Mouse (Mus musculus) left cerebral cortex, adult 18-20 months (tissue): ENCODE results near the gene Afg1l. TPM values are rescaled to one million over a fixed set of nuclear protein-coding genes. Genes with fewer than 3 reads are reported as not detected.

Experiments used
- DNase-seq, 2 experiments: peaks; one replicate each; pipeline ENCODE4 v3.0.0; 2021 to 2022; ENCODE audit warnings: low spot score in 2 of 2, mixed read lengths in 1 of 2
- total RNA-seq, 2 experiments: library from RNA; stranded (reverse); gene quantifications; 2 replicates each; pipeline ENCODE4 v1.2.3; 2021

Gene Afg1l
- total RNA-seq, 2 experiments from 2014 or later: 11.9 to 12.0 TPM

GRCm38 (mm10) chr10:42299967-42300366 lies 178.4 kb downstream of the Afg1l start:
- DNase-seq: no peak

DNA sequence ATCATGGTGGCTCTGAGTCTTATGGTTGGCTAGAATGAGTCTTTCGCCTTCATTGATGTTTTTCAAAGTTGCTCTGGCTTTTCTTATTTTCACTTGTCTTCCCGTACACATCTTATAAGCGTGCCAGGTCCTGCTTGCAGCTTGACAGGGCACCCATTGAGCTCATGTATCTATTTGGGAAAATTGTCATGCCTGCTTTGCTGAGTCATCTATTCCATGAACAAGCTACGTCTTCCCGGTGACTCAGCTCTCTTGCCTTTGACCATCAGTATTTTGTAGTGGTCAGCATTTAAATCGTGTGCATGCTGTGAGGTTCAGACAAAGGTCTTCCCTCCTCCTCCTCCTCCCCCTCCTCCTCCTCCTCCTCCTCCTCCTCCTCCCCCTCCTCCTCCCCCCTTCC lies 178.9 kb downstream of the Afg1l start:
- no peak for DNase-seq

DNA sequence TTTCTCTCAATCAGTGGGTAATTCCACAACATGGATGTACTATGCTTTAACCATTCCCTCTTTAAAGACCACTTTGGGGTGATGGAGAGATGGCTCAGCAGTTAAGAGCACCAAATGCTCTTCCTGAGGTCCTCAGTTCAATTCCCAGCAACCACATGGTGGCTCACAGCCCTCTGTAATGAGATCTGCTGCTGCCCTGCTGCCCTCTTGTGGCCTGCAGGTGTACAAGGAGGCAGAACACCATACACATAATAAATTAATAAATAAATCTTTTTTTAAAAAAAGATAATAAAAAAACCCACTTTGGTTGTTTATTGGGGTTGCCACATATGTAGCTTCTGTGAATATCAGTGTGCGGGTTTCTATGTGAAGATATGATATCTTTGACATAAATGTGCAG lies 180.4 kb downstream of the Afg1l start:
- no peak for DNase-seq

- DNase-seq: no peak
These were observed 181.3 kb downstream of the Afg1l start for GRCm38 (mm10) chr10:42297109-42297508.

GRCm38 (mm10) chr10:42296559-42296958 lies 181.8 kb downstream of the Afg1l start:
- DNase-seq: no peak

GRCm38 (mm10) chr10:42295028-42295427 lies 183.3 kb downstream of the Afg1l start:
- no peak for DNase-seq

- no peak for DNase-seq
These were observed 184.0 kb downstream of the Afg1l start for GRCm38 (mm10) chr10:42294392-42294791.

GRCm38 (mm10) chr10:42293877-42294276 lies 184.5 kb downstream of the Afg1l start:
- DNase-seq: no peak

GRCm38 (mm10) chr10:42291360-42291759 lies 187.0 kb downstream of the Afg1l start:
- DNase-seq: peak in 1 of 2 experiments; percentile 30

- no peak for DNase-seq
These were observed 190.7 kb downstream of the Afg1l start for GRCm38 (mm10) chr10:42287666-42288065.

- DNase-seq: no peak
These were observed 200.0 kb downstream of the Afg1l start for GRCm38 (mm10) chr10:42278307-42278850.

DNA sequence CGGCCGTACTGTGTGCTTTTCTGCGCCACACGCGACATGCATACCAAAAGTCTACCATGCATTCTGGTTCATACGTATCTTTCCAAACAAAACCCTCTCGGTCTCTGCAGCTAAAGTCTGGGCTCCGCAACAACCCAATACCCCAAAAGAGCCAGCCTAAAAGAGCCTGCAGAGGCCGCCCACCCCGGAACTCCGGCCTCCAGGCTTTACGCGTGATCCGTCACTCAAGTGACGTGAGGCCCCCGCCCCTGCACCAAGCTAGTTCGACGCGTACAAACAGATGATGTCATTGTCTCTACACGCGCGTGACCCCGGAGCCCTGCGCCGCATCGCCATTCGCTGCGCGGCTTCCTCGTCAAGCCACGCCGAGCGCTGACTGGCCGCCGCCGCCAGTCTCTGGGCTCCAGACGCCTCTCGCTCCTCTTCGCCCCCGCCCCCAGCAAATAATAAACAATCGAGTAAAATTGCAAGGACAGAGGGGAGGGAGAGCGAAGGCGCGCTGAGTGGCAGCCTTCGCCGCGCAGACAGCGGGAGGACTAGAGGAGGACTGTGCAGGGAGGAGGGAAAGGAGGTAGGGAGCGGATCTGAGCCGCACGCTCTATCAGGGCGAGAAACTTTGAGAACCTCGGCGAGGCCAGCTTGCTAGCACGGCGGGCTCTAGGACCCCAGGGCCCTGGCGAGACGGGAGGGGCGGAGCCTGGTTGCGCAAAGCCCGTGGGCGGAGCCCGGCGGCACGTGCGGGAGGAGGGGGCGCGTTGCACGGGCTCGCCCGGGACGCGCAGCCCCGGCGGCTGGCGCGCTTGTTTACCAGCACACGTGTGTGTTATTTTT lies 200.7 kb downstream of the Afg1l start:
- peak; percentile 98 to 99 for DNase-seq

GRCm38 (mm10) chr10:42276507-42277345 lies 201.6 kb downstream of the Afg1l start, which contains the start of gene Foxo3:
Foxo3 (minus strand) TSS chr10:42276755.
- peak; percentile 87 to 91 for DNase-seq

DNA sequence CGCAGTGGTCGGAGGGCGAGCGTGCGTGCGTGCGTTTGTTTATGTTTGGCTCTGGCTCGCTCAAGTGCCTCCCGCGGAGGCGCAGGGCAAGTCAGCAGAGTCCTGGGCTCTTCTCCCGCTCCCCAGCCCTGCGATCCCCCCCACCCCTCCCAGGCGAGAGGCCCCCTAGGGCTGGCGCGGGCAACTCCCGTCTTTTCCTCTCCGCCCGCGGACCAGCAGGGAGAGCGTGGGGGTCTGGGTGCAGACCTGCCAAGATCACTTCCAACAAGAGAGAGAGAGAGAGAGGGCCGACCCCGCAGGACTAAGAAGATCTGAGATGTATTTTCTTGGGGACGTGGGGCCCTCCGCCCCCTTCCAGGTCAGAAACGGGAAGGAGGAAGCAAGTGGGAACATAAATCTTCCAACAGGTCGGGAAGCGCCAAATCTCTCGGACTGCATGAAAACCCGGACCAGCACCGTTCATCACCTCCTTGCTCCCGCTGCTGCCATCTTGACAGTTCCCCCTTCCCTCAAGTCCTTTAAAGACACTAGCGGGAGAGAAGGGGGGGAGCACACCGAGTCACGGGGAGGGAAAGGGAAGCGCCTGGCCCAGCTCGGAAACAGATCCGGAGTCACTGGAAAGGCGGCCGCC lies 202.4 kb downstream of the Afg1l start:
- peak in 1 of 2 experiments; percentile 33 for DNase-seq

DNA sequence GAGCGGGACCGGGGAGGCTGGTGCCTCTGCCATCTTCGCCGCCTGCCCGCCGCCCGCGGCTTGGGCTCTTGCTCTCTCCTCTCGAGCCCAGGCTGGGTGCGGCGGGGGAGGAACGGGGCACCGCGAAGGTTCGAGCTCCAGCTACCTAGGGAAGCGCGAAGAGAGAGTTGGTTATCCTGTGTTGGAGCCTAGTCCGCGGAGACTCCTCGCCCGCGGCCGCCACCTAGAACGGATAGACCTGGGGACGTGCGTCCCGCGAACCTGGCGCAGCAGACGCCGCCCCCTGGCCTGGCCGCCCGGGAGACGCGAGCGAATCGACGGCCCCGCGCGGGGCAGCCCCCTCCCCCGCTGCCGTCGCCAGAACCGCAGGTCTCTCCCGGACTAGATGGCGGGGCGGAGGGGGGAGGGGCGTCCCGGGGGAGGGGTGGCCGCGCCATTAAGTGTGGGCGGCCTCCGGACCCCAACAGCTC lies 202.9 kb downstream of the Afg1l start:
- peak; percentile 44 to 51 for DNase-seq

GRCm38 (mm10) chr10:42274712-42275400 lies 203.5 kb downstream of the Afg1l start:
- peak; percentile 19 to 24 for DNase-seq

DNA sequence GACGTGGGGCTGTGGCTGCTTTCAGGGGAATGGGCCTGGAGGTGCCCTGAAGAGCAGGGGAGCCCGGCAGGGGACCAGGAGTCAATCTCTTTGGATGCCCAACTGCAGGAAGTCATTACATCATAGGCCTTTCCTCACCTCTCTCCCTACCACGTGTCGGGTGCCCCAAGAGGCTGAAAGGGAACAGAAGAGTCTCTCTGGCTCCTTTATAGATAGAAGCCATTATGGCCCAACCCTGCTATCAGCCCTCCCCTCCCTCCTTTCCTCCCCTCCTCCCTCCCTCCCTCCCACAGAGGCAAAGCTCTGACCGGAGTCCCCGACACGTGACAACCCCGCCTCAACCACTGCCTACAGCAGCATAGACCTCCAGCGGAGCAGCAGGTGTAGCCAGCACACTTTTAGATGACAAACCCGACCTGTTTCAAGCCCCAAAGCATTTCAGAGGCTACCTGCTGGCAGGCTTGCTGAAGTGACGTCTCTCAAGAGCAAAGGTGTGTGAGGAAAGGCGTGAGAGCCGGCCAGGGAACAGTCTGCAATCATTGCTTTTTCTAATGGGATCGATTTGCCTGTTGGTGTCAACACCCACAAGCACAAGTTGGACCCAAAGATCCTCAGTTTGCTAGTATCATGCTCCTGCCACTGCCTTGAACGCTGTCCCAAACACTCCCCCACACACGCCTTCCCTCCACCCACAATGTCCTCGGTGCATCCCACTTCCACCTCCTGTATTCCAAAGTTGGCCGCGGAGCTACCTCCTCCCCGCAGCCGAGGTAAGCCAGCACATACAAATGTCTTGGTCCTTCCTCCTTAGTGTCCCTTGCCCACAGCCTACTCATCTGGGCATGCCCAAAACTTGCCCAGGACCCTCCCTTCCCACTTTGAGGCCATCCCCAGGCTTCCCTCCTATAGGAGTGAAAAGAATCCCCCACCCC lies 204.3 kb downstream of the Afg1l start:
- DNase-seq: peak; percentile 36 to 44

DNA sequence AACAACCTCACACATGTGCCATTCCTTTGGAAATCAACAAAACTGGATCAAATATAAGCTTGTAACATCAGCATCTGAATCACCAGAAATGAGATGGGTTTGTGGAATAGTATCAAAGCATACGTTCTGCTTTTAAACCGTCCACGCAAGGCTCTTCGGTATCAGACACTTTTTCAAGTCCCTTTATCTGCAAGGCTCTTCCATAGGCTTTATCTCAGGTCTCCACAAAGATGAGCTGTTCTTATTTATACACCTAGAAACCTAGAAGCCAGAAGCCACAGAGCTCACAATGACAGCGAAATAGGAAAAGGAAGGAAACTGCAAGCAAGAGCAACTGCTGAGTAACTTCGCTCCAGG lies 205.0 kb downstream of the Afg1l start:
- DNase-seq: no peak

GRCm38 (mm10) chr10:42271454-42272230 lies 206.7 kb downstream of the Afg1l start:
- DNase-seq: no peak
